Mouse (Mus musculus) ovary, adult 18-20 months (tissue): ENCODE data around the gene Fth1.

Source experiments
- DNase-seq: peaks from one replicate; pipeline ENCODE4 v3.0.0; 2022; ENCODE audit warnings: low spot score, mixed read lengths

Gene Fth1

DNA sequence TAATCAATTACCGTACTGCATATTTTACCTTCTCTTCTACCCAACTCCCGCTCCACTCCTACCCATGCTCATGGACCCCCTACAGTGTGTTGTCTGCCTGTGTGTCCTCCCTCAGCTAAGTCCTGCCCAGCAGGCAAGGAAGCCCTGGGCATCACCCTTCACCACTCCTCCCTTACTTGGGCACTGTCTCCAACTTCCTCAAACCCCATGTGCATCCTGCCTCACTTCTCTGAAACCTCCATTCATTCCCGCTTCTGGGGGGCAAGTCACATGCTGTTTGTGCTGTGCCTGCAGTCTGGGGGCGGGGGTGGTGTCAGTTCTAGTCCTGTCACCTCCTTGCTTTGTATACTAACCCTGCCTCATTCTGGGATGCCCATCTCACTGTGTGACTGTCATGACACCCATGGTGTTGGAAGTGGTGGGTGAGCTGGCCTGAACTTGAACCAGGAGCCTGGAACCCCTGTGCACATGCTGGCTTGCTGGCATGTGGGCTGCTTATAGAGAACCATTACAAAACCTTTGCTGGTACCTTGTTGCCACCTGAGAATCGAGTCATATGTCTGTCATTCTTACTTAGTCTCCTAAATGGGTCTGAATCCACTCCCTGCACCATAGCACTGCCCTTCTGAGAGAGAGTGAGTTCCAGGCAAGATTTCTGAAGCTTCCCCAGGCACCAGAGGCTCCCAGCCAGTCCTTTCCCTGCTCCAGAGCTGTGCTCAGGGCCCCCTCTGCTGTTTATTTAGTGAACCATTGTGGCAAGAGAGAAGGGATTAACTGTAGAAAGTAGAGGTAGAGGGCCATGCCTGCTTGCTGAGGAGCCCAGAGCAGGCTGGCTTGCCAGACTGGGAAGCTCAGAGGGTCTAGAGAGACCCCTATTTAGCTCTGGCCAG, 42.3 kb downstream of the Fth1 start:
- DNase-seq: peak; percentile 42

DNA sequence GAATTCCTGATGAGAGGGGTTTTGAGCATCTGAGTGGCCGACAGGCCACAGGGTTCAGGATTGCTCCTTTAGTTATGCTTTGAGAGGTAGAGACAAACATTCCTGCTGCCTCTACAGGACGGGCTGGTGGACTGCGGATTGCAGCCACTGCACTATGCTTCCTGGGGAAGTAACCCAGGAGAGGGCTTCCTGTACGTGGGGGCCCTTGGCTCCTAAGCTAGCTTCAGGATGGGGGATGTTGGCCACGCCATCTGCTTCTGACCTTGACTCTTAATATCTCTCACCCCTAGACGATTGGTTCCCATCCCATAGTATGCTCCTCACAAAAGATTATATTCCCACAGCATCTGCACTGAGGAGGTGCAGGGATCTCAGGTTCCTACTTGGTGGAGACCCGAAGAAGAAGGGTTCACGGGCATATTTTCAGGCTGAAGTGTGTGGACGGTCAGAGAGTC, 42.9 kb downstream of the Fth1 start:
- no peak for DNase-seq

DNA sequence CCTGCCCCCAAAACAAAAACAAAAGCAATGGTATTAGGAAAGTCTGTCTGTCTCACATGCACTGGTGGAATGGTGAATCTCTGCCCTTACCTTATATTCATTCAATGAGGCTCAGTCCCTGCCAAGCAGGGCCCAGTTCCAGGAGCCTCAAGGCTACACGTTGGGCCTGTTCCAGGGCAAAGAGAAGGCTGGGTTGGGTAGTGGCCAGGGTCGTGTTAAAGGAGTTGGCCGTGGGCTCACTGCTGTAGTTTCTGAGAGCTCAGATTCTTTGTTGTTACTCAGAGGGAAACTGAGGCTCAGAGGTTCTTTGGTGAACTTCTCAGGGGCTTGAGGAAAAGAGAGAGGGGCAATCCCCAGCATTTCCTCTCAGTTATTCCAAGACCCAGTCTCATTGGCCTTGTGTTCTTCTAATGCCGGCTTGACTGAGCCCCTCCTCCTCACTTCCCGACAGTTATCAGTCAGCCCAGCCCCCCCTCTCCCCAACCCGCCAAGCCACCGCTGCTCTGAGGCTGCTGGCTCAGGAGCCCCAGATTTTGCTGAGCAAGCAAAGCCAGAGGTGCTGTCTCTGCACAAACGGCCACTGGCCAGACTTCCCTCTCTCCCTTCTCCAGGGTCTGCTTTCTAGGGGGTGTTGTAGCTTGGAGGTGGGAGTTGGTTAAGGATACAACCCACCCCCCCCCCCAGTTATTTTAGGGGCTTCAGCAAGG, 44.9 kb downstream of the Fth1 start:
- DNase-seq: peak; percentile 86

DNA sequence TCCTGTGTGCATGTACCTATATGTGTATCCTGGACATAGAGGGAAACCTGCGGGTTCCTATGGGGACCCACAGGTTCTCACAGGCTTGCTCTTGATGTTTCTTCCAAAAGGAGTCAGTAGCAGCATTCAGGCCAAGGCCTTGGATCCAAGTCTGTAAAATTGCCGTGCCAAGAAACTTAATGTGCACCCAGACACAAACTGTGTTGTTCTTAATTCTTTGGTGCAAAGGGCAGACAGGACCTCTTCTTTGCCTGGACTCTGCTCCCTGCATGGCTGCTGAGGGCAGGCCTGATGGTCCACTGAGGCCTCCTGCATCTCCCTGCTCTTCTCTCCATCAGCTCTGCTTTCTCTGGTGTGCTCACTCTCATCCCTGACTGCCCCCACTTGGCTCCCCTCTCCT, 49.3 kb downstream of the Fth1 start:
- no peak for DNase-seq

DNA sequence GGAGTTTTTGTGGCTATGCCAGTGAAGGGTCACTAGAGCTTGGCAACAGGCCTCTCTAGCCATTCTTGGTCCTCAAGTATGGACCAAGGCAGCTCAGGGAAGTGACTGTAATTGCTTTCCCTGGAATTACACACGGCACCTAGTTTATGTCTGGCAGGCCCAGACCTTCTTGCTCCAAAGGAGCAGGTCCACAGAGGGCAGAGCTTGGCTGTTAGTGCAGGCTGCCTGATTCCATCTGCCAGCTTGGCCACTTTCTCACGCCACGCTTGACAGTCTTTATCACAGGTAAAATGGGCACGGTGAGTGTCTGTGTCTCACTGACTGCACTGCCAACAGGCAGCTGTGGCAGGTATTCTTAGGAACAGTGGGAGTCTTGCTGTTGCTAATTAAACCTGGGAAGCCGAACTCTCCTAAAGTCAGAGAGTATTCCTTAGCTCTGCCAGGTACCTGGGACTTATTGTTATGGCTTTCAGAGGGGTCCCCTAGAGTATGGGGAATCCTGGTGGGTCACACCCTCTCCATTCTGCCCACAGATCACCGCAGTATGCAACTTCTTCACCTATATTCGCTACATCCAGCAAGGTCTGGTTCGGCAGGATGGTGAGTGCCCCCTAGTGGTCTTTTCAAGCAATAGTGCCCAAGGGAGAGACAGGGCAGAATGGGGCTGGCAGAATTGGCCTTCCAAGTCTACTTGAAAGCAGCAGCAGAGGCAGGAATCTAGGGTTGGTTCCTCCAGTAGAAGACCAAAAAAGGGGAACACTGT, 53.0 kb downstream of the Fth1 start:
- DNase-seq: no peak

DNA sequence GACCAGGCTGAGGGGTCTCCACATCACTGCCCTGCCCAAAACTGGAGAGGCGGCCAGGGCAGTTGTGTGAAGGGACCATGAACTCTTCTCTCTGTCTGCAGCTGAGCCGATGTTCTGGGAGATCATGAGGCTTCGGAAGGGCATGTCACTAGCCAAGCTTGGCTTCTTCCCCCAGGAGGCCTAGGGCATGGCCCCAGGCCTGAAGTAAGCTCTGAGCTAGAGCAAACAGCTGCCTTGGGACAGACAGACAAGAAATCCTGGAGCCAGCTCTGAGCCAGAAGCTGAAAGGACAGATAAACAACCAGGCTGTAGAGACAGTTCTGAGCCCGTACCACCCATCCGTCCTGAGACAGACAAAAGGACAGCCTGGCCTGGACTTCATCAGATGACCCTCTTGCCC, 54.0 kb downstream of the Fth1 start:
- DNase-seq: no peak
